Mouse (Mus musculus) hindbrain, embryonic 12.5 days (tissue): ENCODE measurements around the gene Krt80. TPM values are rescaled to one million over a fixed set of nuclear protein-coding genes. Genes with fewer than 3 reads are reported as not detected.

ENCODE experiments used
- ATAC-seq: fragments of 200-750 bp; cut with Nextera tagmentation; 2 replicates; pipeline ENCODE4 v1.8.0; 2017; ENCODE audit warnings: moderate TSS enrichment; ENCODE audit not compliant: low FRiP score
- H3K27ac ChIP-seq: fragments of 300-500 bp; sonication (generic); 2 replicates; pipeline ENCODE4 v1.5.1; 2016; ENCODE audit warnings: mild to moderate bottlenecking
- H3K27me3 ChIP-seq: fragments of 300-500 bp; sonication (generic); 2 replicates; pipeline ENCODE4 v1.6.1; 2016; ENCODE audit warnings: mild to moderate bottlenecking
- H3K36me3 ChIP-seq: fragments of 300-500 bp; sonication (generic); 2 replicates; pipeline ENCODE4 v1.6.1; 2016; ENCODE audit warnings: mild to moderate bottlenecking
- H3K4me1 ChIP-seq: fragments of 300-500 bp; sonication (generic); 2 replicates; pipeline ENCODE4 v1.6.1; 2016
- H3K4me2 ChIP-seq: fragments of 300-500 bp; sonication (generic); replicated peaks from 2 replicates; pipeline ENCODE4 v1.6.1; 2016; ENCODE audit warnings: mild to moderate bottlenecking
- H3K4me3 ChIP-seq: fragments of 300-500 bp; sonication (generic); 2 replicates; pipeline ENCODE4 v1.5.1; 2016; ENCODE audit warnings: mild to moderate bottlenecking
- H3K9ac ChIP-seq: fragments of 300-500 bp; sonication (generic); 2 replicates; pipeline ENCODE4 v1.6.1; 2016; ENCODE audit warnings: mild to moderate bottlenecking, moderate library complexity
- H3K9me3 ChIP-seq: fragments of 300-500 bp; sonication (generic); replicated peaks from 2 replicates; pipeline ENCODE4 v1.6.1; 2016; ENCODE audit warnings: mild to moderate bottlenecking
- WGBS: fragments of 180-500 bp; shearing (Covaris S2); methylation state at CpG from one replicate; pipeline ENCODE4 v1.1.7; 2016; 5-methylcytosine and 5-hydroxymethylcytosine counted together
- polyA plus RNA-seq: library from polyadenylated mRNA; unstranded; fragments of >200 nt; fragmentation: Nextera tagmentation; extraction: Ambion mirVana; gene quantifications from 2 replicates; pipeline ENCODE4 v1.2.1, GENCODE M21; 2016

The Krt80 gene
- polyA plus RNA-seq, result 0.14 and 0.21 TPM in 2 replicates

- no peak within 1 kb of the TSS for H3K4me3 ChIP-seq
- ATAC-seq, result no peak
- H3K36me3 ChIP-seq, result no peaks in the 10 kb centered on the region
- no peaks in the 10 kb centered on the region; the same call in 1 of the 2 replicates for H3K27me3 ChIP-seq
- no peak within 1 kb of the TSS for H3K9ac ChIP-seq
- H3K4me2 ChIP-seq, result no peak within 1 kb of the TSS
- peaks cover 6% of the 10 kb centered on the region; the same call in 1 of the 2 replicates for H3K4me1 ChIP-seq
- H3K9me3 ChIP-seq, result no peaks in the 10 kb centered on the region
- 59% methylated on average over 22 of the region's 22 CpGs for WGBS
- no peak within 1 kb of the TSS for H3K27ac ChIP-seq
Measured at GRCm38 (mm10) chr15:101370101-101370911, at the start of gene Krt80. Gene Krt80, minus strand, starts transcription at chr15:101370162.

DNA sequence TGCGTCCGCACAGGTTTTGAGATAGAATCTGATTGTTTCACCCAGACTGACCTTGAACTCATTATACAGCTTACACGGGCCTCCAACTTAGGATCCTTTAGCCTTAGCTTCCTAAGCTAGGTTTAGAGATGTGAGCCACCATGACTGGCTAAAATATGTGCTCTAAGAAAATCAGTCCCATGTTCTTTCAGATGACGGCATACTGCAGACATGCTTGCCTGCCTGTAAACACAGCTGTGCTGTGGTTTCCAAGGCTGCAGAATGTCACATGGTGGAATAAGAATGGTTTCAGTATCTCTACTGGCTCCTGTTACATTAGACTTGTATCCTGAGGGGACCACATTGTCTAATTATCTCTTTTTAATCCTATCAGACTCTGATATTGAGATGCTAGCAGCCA is 49.0 kb upstream of the Krt80 start:
- ATAC-seq, result no peak
- Histone ChIP-seq H3K4me2 (no peak overlapping the region), H3K9ac (no peak overlapping the region), H3K9me3 (no peaks in the 10 kb centered on the region), H3K4me3 (no peak overlapping the region), H3K27me3 (peaks cover 4% of the 10 kb centered on the region), H3K4me1 (no peaks in the 10 kb centered on the region), H3K27ac (no peak overlapping the region), H3K36me3 (no peaks in the 10 kb centered on the region)
- 90% methylated on average over 4 of the region's 4 CpGs for WGBS

GRCm38 (mm10) chr15:101414807-101415565 is 45.0 kb upstream of the Krt80 start:
- Histone ChIP-seq H3K36me3 (no peaks in the 10 kb centered on the region), H3K9ac (no peak overlapping the region), H3K4me2 (no peak overlapping the region), H3K4me3 (no peak overlapping the region), H3K27ac (no peak overlapping the region), H3K9me3 (no peaks in the 10 kb centered on the region), H3K4me1 (peaks cover 6% of the 10 kb centered on the region; the same call in 1 of the 2 replicates), H3K27me3 (peaks cover 34% of the 10 kb centered on the region)
- WGBS, result 41% methylated on average over 11 of the region's 11 CpGs
- ATAC-seq, result no peak

DNA sequence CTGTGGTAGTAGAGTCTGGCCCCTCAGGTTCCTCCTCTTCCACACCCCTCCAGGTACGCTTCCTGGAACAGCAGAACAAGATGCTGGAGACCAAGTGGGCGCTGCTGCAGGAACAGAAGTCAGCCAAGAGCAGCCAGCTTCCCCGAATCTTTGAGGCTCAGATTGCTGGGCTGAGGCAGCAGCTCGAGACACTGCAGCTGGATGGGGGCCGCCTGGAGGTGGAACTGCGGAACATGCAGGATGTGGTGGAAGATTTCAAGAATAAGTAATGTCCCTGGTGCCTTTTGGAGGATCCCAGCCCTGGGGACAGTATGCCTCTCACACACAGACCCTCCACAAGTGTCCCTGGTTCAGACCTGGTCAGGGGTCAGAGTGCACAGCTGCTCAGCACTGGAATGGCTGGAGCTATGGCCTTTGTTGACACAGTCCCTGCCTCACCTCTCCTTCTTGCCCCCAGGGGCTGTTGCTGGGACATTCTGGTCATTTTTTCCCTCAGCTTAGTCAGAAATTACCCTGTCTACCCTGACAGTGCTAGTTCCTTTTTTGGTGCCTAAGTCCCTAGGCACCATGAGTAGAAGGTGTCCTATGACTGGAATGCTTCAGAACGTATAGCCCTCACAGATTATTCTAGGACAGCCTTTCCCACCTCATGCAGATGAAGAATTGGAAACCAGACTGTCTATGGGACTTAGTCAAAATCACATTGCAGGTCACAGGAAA is 44.1 kb upstream of the Krt80 start:
- no peak for ATAC-seq
- Histone ChIP-seq H3K9me3 (no peaks in the 10 kb centered on the region), H3K36me3 (no peaks in the 10 kb centered on the region), H3K9ac (no peak overlapping the region), H3K4me3 (no peak overlapping the region), H3K27ac (no peak overlapping the region), H3K27me3 (peaks cover 34% of the 10 kb centered on the region), H3K4me2 (no peak overlapping the region), H3K4me1 (peaks cover 6% of the 10 kb centered on the region; the same call in 1 of the 2 replicates)
- 45% methylated on average over 7 of the region's 7 CpGs for WGBS

GRCm38 (mm10) chr15:101412188-101412587 is 42.2 kb upstream of the Krt80 start:
- H3K4me2 ChIP-seq, result 0 out of 2 replicates have a peak overlapping the region, but pooled peaks have one; percentile 1
- no peaks in the 10 kb centered on the region for H3K9me3 ChIP-seq
- peaks cover 34% of the 10 kb centered on the region for H3K27me3 ChIP-seq
- no peak for ATAC-seq
- peaks cover 6% of the 10 kb centered on the region; the same call in 1 of the 2 replicates for H3K4me1 ChIP-seq
- H3K36me3 ChIP-seq, result no peaks in the 10 kb centered on the region
- H3K4me3 ChIP-seq, result no peak overlapping the region
- 24% methylated on average over 30 of the region's 31 CpGs for WGBS
- H3K27ac ChIP-seq, result no peak overlapping the region
- 0 out of 2 replicates have a peak overlapping the region, but pooled peaks have one; percentile 2 for H3K9ac ChIP-seq

DNA sequence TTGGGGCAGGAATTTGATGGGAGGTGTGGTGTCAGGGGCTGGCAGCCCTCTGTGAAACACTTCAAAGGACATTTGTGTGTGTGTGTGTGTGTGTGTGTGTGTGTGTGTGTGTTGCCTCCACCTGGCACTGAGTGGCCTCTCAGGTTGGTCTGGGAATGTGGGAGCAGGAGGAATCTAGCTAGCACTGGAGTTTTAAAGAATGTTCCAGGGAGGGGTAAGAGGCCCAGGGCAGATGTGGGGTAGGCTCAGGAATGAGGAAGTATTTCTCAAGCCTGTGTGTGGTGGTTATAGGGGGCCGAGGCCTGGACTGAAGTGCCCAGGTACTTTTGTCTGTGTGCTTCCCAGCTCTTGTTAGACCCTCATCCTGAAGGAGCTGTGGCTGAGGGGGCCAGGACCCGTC is 40.8 kb upstream of the Krt80 start, which contains the start of gene Krt7:
Gene Krt7 (plus strand): TSS at position 269 of the 400 bp plus-strand sequence.
- Histone ChIP-seq H3K4me2 (no peak within 1 kb of the TSS), H3K4me1 (peaks cover 6% of the 10 kb centered on the region; the same call in 1 of the 2 replicates), H3K9me3 (no peaks in the 10 kb centered on the region), H3K4me3 (no peak within 1 kb of the TSS), H3K27me3 (peaks cover 34% of the 10 kb centered on the region), H3K9ac (no peak within 1 kb of the TSS), H3K27ac (no peak within 1 kb of the TSS), H3K36me3 (no peaks in the 10 kb centered on the region)
- WGBS, result 49% methylated on average over 2 of the region's 2 CpGs
- ATAC-seq, result no peak

DNA sequence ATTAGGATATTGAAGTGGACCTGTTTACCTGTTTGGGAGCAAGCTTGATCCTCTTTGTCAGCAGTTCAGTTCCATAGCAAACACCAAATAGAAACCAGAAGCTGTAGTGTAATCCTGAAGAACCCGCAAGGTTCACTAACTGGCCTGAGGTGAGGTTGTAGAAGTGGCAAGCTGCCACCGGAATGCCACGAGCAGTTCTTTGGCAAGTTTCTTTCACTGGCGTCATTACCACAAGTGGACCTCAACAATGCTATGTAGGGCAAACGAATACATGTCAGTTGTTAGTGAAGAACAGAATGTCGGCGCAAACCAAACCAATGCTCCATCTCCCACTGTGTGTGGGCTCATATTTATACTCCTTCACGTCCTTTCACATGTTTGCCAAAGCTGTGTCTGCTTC is 28.3 kb upstream of the Krt80 start:
- Histone ChIP-seq H3K4me2 (no peak overlapping the region), H3K9ac (no peak overlapping the region), H3K36me3 (no peaks in the 10 kb centered on the region), H3K27ac (no peak overlapping the region), H3K4me3 (no peak overlapping the region), H3K27me3 (no peaks in the 10 kb centered on the region), H3K4me1 (no peaks in the 10 kb centered on the region), H3K9me3 (no peaks in the 10 kb centered on the region)
- no peak for ATAC-seq
- WGBS, result 85% methylated on average over 8 of the region's 8 CpGs

DNA sequence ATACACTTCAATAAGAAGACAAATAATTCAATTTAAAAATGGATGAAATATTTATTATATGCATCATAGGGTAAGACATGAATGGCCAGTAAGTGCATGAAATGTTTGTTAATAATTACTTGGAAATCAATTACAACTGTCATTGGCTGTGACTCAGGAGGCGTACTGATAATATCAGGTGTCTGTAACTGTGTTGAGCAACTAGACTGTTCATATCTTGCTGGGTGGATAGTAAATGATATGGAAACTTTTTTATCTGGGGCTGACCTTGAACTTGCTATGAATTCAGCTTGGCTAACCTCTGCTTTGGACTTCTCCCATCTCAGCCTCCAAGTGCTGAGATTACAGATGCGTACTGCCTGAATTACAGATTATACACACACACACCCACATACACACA is 27.7 kb upstream of the Krt80 start:
- no peaks in the 10 kb centered on the region for H3K36me3 ChIP-seq
- H3K4me1 ChIP-seq, result no peaks in the 10 kb centered on the region
- no peak overlapping the region for H3K4me3 ChIP-seq
- no peak overlapping the region for H3K9ac ChIP-seq
- WGBS, result 91% methylated on average over 2 of the region's 2 CpGs
- H3K27me3 ChIP-seq, result no peaks in the 10 kb centered on the region
- H3K27ac ChIP-seq, result no peak overlapping the region
- no peak overlapping the region for H3K4me2 ChIP-seq
- no peaks in the 10 kb centered on the region for H3K9me3 ChIP-seq
- no peak for ATAC-seq

GRCm38 (mm10) chr15:101396921-101397320 is 27.0 kb upstream of the Krt80 start:
- no peak overlapping the region for H3K4me3 ChIP-seq
- no peaks in the 10 kb centered on the region for H3K9me3 ChIP-seq
- no peaks in the 10 kb centered on the region for H3K4me1 ChIP-seq
- no peaks in the 10 kb centered on the region for H3K36me3 ChIP-seq
- no peak overlapping the region for H3K9ac ChIP-seq
- H3K27me3 ChIP-seq, result no peaks in the 10 kb centered on the region
- 75% methylated on average over 3 of the region's 3 CpGs for WGBS
- ATAC-seq, result no peak
- no peak overlapping the region for H3K27ac ChIP-seq
- no peak overlapping the region for H3K4me2 ChIP-seq

GRCm38 (mm10) chr15:101396466-101396865 is 26.5 kb upstream of the Krt80 start:
- H3K27ac ChIP-seq, result no peak overlapping the region
- H3K9ac ChIP-seq, result no peak overlapping the region
- H3K36me3 ChIP-seq, result no peaks in the 10 kb centered on the region
- 59% methylated on average over 7 of the region's 7 CpGs for WGBS
- H3K4me2 ChIP-seq, result no peak overlapping the region
- no peaks in the 10 kb centered on the region for H3K27me3 ChIP-seq
- no peaks in the 10 kb centered on the region for H3K9me3 ChIP-seq
- H3K4me1 ChIP-seq, result no peaks in the 10 kb centered on the region
- no peak for ATAC-seq
- H3K4me3 ChIP-seq, result no peak overlapping the region

- Histone ChIP-seq H3K4me2 (no peak overlapping the region), H3K9ac (no peak overlapping the region), H3K36me3 (no peaks in the 10 kb centered on the region), H3K27ac (no peak overlapping the region), H3K4me1 (no peaks in the 10 kb centered on the region), H3K4me3 (no peak overlapping the region), H3K9me3 (no peaks in the 10 kb centered on the region), H3K27me3 (no peaks in the 10 kb centered on the region)
- WGBS, result 64% methylated on average over 7 of the region's 7 CpGs
- no peak for ATAC-seq
Measured at GRCm38 (mm10) chr15:101394908-101395307, 24.9 kb upstream of the Krt80 start.

DNA sequence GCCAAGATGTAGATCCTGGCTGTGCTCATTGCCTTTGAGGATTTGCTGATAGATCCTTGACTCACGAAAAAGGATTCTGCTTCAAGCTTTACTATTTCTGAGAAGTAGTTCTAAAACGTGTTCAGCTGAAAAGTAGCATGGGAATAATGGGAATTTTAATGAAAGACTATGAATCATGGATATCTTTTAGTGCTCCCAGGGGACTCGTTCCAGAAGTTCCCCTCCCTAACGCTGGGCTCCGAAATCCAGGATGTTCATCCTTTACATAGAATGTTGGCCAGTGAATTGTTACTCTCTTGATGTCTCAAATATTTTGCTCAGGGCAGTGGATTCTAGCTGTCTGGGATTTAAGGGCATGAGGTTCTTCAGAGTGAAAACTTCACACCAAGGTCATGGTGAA is 22.3 kb upstream of the Krt80 start:
- H3K4me1 ChIP-seq, result no peaks in the 10 kb centered on the region
- H3K4me3 ChIP-seq, result no peak overlapping the region
- no peaks in the 10 kb centered on the region for H3K9me3 ChIP-seq
- H3K36me3 ChIP-seq, result no peaks in the 10 kb centered on the region
- ATAC-seq, result no peak
- no peak overlapping the region for H3K9ac ChIP-seq
- no peak overlapping the region for H3K27ac ChIP-seq
- 83% methylated on average over 5 of the region's 5 CpGs for WGBS
- H3K27me3 ChIP-seq, result no peaks in the 10 kb centered on the region
- no peak overlapping the region for H3K4me2 ChIP-seq
